Mouse (Mus musculus): ENCODE measurements around the gene Cdc14a. TPM values are rescaled to one million over a fixed set of nuclear protein-coding genes. Genes with fewer than 3 reads are reported as not detected.

The Cdc14a gene
- polyA plus RNA-seq (2014; fragmentation: Nextera tagmentation; extraction: Ambion mirVana), result 15.4 and 15.7 TPM in 2 replicates

DNA sequence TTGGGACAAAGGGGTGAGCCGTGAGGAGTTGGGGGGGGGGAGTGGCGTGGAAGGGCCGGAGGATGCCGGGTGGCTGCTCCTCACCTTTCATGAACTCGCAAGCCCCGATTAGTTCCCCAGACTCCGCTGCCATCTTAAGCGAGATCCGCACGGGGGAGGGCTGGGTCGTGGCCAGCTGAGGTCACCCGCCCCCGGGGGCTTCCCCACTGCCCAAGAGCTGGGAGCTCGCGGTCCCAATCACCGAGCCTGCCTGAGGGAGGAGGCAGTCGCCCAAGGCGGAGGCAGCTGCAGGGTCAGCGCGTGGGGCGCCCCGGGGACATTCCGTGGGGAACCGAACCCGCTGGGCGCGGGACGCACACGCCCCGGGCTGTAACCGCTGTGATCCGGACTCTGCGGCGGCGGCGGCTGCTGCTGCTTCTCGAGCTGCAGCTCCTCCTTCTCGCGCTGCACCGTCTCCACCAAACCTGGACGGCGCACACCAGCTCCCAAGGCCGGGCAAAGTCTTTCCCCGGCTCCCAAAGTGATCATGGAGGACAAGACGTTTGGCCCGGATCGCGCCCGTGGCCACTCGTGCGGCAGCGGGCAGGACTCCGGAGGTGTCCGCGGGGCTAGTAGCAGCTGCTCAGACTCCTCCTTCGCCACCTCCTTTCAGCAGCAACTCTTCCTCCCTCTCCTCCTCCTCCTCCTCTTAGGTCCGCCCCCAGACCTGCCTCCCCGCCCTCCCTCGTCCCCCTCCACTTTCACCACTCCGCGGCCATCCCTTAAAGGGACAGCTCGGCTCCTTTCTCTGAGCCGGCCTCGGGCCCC is at the start of gene Cdc14a:
TSS of gene Cdc14a (minus strand) at position 680 of the 807 bp plus-strand sequence.
- H3K4me3 ChIP-seq (ENCODE audit: low read depth, low read length), result peak within 1 kb of the TSS; percentile 99
- under 1% methylated on average over 60 of the region's 64 CpGs for WGBS
- H3K4me2 ChIP-seq (replicated peaks; ENCODE audit: low read depth, low read length), result peak within 1 kb of the TSS; percentile 86
- H3K9ac ChIP-seq (replicated peaks; ENCODE audit: low read depth, low read length), result peak within 1 kb of the TSS; percentile 86
- H3K9me3 ChIP-seq (ENCODE audit: control insufficient read depth, low read depth, low read length), result no peaks in the 10 kb centered on the region
- H3K27ac ChIP-seq (ENCODE audit: low read length), result peak within 1 kb of the TSS; percentile 96
- H3K27me3 ChIP-seq (ENCODE audit: control insufficient read depth, insufficient read depth, low read length), result no peaks in the 10 kb centered on the region
- peak; percentile 90 for ATAC-seq (ENCODE audit: insufficient number of reproducible peaks, insufficient read depth, low FRiP score, low read depth)
- H3K36me3 ChIP-seq (ENCODE audit: control insufficient read depth, insufficient read depth, low read length), result peaks cover 4% of the 10 kb centered on the region; the same call in 1 of the 2 replicates
- peaks cover 9% of the 10 kb centered on the region for H3K4me1 ChIP-seq (ENCODE audit: control insufficient read depth, insufficient read depth, low read length)

DNA sequence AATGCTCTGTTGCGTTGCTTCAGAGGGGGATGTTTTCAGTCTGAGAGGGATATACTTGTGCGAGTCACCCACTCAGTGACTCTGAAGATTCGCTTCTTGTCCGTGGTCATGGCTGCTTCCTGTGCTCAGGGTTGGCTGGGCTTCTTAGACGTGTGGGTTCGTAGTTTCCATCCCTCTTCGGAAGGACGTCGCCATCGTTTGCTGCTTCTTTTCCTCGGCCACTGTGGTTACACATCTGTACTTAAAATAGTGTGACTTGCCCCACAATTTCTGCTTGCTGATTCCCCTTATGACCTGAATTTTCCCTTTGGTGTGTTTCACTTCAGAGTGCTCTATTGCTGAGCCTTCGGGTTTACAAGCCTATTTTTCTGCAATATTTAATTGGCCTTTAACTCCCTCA is 41.9 kb upstream of the Cdc14a start:
- Histone ChIP-seq H3K27me3 (ENCODE audit: control insufficient read depth, insufficient read depth, low read length) (no peaks in the 10 kb centered on the region), H3K4me1 (ENCODE audit: control insufficient read depth, insufficient read depth, low read length) (no peaks in the 10 kb centered on the region), H3K4me2 (replicated peaks; ENCODE audit: low read depth, low read length) (no peak overlapping the region), H3K36me3 (ENCODE audit: control insufficient read depth, insufficient read depth, low read length) (no peaks in the 10 kb centered on the region), H3K27ac (ENCODE audit: low read length) (no peak overlapping the region), H3K9me3 (ENCODE audit: control insufficient read depth, low read depth, low read length) (no peaks in the 10 kb centered on the region), H3K9ac (replicated peaks; ENCODE audit: low read depth, low read length) (no peak overlapping the region), H3K4me3 (ENCODE audit: low read depth, low read length) (no peak overlapping the region)
- 88% methylated on average over 12 of the region's 12 CpGs for WGBS
- ATAC-seq (ENCODE audit: insufficient number of reproducible peaks, insufficient read depth, low FRiP score, low read depth), result no peak

DNA sequence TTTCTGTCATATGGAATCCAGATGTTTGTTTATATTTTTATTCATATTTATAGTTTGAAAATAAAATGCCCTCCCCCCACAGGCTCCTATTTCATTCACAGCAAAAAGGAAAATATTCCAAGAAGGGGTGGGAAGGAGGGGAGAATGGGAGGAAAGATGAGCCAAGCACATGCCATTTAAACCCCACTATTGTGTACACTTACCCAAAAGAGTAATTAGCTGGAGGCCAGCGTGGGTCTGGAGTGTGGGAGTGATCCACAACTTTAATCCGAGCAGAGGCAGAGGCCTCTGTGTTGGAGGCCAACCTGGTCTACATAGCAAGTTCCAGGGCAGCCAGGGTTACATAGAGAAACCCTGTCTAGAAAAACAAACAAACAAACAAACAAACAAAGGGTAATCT is 40.5 kb upstream of the Cdc14a start:
- H3K9ac ChIP-seq (replicated peaks; ENCODE audit: low read depth, low read length), result no peak overlapping the region
- H3K9me3 ChIP-seq (ENCODE audit: control insufficient read depth, low read depth, low read length), result no peaks in the 10 kb centered on the region
- WGBS, result 54% methylated on average over 2 of the region's 2 CpGs
- H3K4me3 ChIP-seq (ENCODE audit: low read depth, low read length), result no peak overlapping the region
- no peak overlapping the region for H3K27ac ChIP-seq (ENCODE audit: low read length)
- no peaks in the 10 kb centered on the region for H3K27me3 ChIP-seq (ENCODE audit: control insufficient read depth, insufficient read depth, low read length)
- ATAC-seq (ENCODE audit: insufficient number of reproducible peaks, insufficient read depth, low FRiP score, low read depth), result no peak
- H3K36me3 ChIP-seq (ENCODE audit: control insufficient read depth, insufficient read depth, low read length), result no peaks in the 10 kb centered on the region
- H3K4me1 ChIP-seq (ENCODE audit: control insufficient read depth, insufficient read depth, low read length), result no peaks in the 10 kb centered on the region
- no peak overlapping the region for H3K4me2 ChIP-seq (replicated peaks; ENCODE audit: low read depth, low read length)

DNA sequence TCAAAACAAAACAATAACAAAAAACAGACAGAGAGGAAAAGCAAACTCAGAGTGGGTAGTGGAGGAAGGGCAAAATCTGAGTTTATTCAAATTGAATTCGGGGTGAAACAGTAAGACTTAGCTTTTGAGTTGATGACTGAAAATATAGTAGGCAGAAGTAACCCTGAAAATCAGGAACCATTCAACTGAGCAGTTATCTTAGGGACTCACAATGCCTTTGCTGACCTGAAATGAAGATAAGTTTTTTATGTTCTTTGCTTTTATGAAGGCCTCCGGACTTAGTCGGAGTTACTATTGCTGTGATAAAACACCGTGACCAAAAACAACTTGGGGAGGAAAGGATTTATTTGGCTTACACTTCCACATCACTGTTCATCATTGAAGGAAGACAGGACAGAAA is 37.2 kb upstream of the Cdc14a start:
- no peaks in the 10 kb centered on the region for H3K9me3 ChIP-seq (ENCODE audit: control insufficient read depth, low read depth, low read length)
- no peak for ATAC-seq (ENCODE audit: insufficient number of reproducible peaks, insufficient read depth, low FRiP score, low read depth)
- WGBS, result 84% methylated on average over 4 of the region's 4 CpGs

DNA sequence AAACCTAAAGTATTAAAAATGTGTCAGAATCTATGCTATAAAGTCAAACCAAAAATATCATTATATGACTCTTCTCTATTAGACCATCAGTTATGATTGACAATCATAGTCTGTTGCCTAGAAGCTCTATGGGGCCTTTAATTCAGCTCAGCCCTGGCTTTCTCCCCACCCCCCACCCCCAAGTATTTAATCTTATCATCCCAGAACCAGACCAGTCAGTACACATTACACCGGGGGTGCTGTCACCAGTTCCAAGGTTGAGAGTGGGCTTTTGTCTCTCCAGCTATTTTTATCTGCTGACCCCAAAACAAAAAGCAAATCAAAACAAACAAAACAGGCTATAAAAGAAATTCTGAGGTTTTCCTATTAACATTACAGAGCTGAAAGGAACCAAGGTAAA is 30.7 kb upstream of the Cdc14a start:
- no peak for ATAC-seq (ENCODE audit: insufficient number of reproducible peaks, insufficient read depth, low FRiP score, low read depth)
- Histone ChIP-seq H3K27me3 (ENCODE audit: control insufficient read depth, insufficient read depth, low read length) (no peaks in the 10 kb centered on the region), H3K36me3 (ENCODE audit: control insufficient read depth, insufficient read depth, low read length) (no peaks in the 10 kb centered on the region), H3K4me1 (ENCODE audit: control insufficient read depth, insufficient read depth, low read length) (no peaks in the 10 kb centered on the region), H3K4me3 (ENCODE audit: low read depth, low read length) (no peak overlapping the region), H3K27ac (ENCODE audit: low read length) (no peak overlapping the region), H3K9ac (replicated peaks; ENCODE audit: low read depth, low read length) (no peak overlapping the region), H3K9me3 (ENCODE audit: control insufficient read depth, low read depth, low read length) (no peaks in the 10 kb centered on the region), H3K4me2 (replicated peaks; ENCODE audit: low read depth, low read length) (no peak overlapping the region)
- WGBS, result 31% methylated on average over 1 of the region's 1 CpGs

More for the DNA sequence above, 37.2 kb upstream of the Cdc14a start:
- Histone ChIP-seq H3K27me3 (ENCODE audit: control insufficient read depth, insufficient read depth, low read length) (no peaks in the 10 kb centered on the region), H3K4me3 (ENCODE audit: low read depth, low read length) (no peak overlapping the region), H3K27ac (ENCODE audit: low read length) (no peak overlapping the region), H3K4me1 (ENCODE audit: control insufficient read depth, insufficient read depth, low read length) (no peaks in the 10 kb centered on the region), H3K9ac (replicated peaks; ENCODE audit: low read depth, low read length) (no peak overlapping the region), H3K4me2 (replicated peaks; ENCODE audit: low read depth, low read length) (no peak overlapping the region), H3K36me3 (ENCODE audit: control insufficient read depth, insufficient read depth, low read length) (no peaks in the 10 kb centered on the region)

DNA sequence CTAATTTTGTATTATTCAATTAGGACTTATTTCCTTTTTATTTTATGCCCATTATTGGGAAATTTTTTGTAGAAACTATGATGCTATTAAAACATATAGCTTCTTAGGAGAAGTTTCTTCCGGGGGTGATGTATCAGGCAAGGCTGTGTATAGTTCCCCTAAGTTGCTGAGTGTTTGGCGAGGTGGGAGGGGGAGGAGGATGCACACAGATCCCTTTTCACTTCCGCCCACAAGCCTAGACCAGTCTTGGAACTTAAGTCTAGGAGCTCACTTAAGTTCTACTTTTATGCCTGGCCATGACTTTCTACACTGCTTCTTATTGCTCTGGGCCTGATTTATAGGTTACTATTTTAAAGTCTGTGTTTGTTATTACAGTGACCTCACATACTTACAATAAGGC is 26.9 kb upstream of the Cdc14a start:
- H3K9ac ChIP-seq (replicated peaks; ENCODE audit: low read depth, low read length), result no peak overlapping the region
- H3K27ac ChIP-seq (ENCODE audit: low read length), result no peak overlapping the region
- ATAC-seq (ENCODE audit: insufficient number of reproducible peaks, insufficient read depth, low FRiP score, low read depth), result no peak
- H3K9me3 ChIP-seq (ENCODE audit: control insufficient read depth, low read depth, low read length), result no peaks in the 10 kb centered on the region
- no peak overlapping the region for H3K4me3 ChIP-seq (ENCODE audit: low read depth, low read length)
- WGBS, result 83% methylated on average over 3 of the region's 3 CpGs
- no peak overlapping the region for H3K4me2 ChIP-seq (replicated peaks; ENCODE audit: low read depth, low read length)
- H3K36me3 ChIP-seq (ENCODE audit: control insufficient read depth, insufficient read depth, low read length), result no peaks in the 10 kb centered on the region
- H3K27me3 ChIP-seq (ENCODE audit: control insufficient read depth, insufficient read depth, low read length), result no peaks in the 10 kb centered on the region
- H3K4me1 ChIP-seq (ENCODE audit: control insufficient read depth, insufficient read depth, low read length), result no peaks in the 10 kb centered on the region

DNA sequence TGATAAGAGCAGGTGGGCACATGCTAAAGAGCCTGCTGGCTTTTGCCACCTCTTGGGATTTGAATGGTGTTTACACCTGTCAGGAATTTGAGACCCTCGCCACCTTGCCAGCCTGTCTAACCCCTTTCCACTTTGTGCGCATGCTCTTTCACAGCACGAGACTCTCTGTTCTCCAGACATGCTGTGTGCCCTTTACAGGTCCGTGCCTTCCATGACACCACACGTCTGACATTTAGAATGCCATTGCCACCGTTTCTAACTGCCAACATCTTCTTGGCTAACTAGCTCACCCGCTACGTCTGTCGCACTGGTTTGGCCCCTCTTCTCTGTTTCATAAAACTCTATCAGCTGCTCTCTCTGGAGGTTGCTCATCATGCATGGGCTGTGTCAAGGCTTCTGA is 20.5 kb upstream of the Cdc14a start:
- no peak for ATAC-seq (ENCODE audit: insufficient number of reproducible peaks, insufficient read depth, low FRiP score, low read depth)
- 84% methylated on average over 9 of the region's 9 CpGs for WGBS

DNA sequence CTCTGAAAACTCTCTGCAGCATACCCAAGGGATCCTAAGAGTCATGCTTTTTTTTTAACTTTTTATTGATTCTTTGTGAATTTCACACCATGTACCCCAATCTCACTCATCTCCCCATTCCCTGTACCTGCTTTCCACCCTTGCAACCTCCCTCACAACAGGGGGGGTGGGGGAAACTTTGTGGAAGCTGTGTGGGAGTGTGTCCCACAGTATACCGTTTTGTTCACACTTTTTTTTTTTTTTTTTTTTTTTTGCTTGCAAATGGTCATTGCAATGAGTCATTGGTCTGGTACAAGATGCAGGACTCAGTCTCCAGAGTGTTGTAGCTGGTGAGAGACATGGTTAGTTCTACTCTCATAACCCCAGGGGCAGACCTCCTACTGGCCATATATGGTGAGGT is 19.0 kb upstream of the Cdc14a start:
- Histone ChIP-seq H3K27ac (ENCODE audit: low read length) (no peak overlapping the region), H3K9me3 (ENCODE audit: control insufficient read depth, low read depth, low read length) (no peaks in the 10 kb centered on the region), H3K27me3 (ENCODE audit: control insufficient read depth, insufficient read depth, low read length) (no peaks in the 10 kb centered on the region), H3K36me3 (ENCODE audit: control insufficient read depth, insufficient read depth, low read length) (no peaks in the 10 kb centered on the region), H3K4me2 (replicated peaks; ENCODE audit: low read depth, low read length) (no peak overlapping the region), H3K9ac (replicated peaks; ENCODE audit: low read depth, low read length) (no peak overlapping the region), H3K4me3 (ENCODE audit: low read depth, low read length) (no peak overlapping the region), H3K4me1 (ENCODE audit: control insufficient read depth, insufficient read depth, low read length) (no peaks in the 10 kb centered on the region)
- WGBS, result 63% methylated on average over 1 of the region's 1 CpGs
- ATAC-seq (ENCODE audit: insufficient number of reproducible peaks, insufficient read depth, low FRiP score, low read depth), result no peak

More for the DNA sequence above, 20.5 kb upstream of the Cdc14a start:
- Histone ChIP-seq H3K9ac (replicated peaks; ENCODE audit: low read depth, low read length) (no peak overlapping the region), H3K9me3 (ENCODE audit: control insufficient read depth, low read depth, low read length) (no peaks in the 10 kb centered on the region), H3K4me2 (replicated peaks; ENCODE audit: low read depth, low read length) (no peak overlapping the region), H3K36me3 (ENCODE audit: control insufficient read depth, insufficient read depth, low read length) (no peaks in the 10 kb centered on the region), H3K27me3 (ENCODE audit: control insufficient read depth, insufficient read depth, low read length) (no peaks in the 10 kb centered on the region), H3K27ac (ENCODE audit: low read length) (no peak overlapping the region), H3K4me3 (ENCODE audit: low read depth, low read length) (no peak overlapping the region), H3K4me1 (ENCODE audit: control insufficient read depth, insufficient read depth, low read length) (no peaks in the 10 kb centered on the region)
